Mouse (Mus musculus) small intestine, adult 10 weeks (tissue): ENCODE results near the gene Brsk1. TPM values are rescaled to one million over a fixed set of nuclear protein-coding genes. Genes with fewer than 3 reads are reported as not detected.

Experiments used
- polyA plus RNA-seq: library from polyadenylated mRNA; stranded (reverse); fragments of 350-450 nt; fragmentation: Illumina TruSeq; extraction: RNeasy Lipid Tissue Mini Kit (QIAGEN cat#74804); gene quantifications from one replicate; pipeline ENCODE4 v1.2.3, GENCODE M21; 2014; ENCODE audit warnings: low replicate concordance

Gene Brsk1
- polyA plus RNA-seq: not detected

DNA sequence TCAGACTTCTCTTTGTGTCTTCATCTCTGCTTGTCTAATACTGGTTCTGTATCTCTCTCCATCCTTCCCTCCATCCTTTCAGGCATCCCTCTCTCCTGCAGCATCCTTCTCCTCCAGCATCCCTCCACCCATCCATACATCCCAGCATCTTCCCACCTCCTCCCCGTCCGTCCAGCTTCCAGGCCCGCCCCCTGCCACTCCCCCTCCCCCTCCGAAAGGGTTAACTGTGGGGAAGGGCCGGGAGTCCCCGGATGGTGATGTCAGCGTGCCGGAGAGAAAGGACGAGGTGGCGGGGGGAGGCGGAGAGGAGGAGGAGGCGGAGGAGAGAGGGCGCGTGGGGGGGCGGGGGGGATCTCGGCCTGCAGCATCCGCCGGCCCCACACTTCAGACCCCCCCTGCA, at the start of gene Brsk1:
Brsk1 (plus strand) TSS at position 218 of the 400 bp plus-strand sequence.

DNA sequence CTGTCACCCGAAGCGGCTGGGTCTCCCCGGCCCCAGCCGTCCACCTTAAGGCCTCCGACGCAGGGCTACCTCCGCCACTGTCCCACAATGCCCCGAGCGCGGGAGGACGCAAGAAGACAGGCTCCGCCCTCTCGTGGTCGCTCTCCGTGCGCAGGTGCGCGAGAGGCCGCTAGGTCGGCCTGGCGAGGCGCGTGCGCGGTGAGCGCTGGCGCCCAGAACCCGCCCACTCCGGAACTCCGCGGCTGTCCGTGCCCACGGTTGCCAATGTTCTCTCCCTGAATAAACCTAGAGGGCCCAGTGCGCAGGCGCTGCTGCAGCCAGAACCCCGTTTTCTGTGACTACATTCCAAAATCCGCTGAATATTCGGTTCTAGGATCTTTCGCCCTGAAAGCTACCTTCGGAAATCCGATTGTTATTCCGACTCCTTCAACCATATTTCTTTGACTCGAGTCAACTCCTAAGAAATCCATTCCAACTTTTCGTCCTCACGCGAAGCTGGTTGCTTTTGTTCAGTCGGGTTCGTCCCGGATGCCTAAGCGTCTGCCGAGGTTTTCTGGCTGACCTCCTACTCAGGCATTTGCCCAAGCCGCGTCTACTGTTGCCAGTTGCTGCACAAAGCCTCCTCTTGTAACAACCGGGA, 31.4 kb upstream of the Brsk1 start, which contains the start of gene Ppp6r1:
Ppp6r1 (minus strand) TSS at position 108 of the 640 bp plus-strand sequence.

DNA sequence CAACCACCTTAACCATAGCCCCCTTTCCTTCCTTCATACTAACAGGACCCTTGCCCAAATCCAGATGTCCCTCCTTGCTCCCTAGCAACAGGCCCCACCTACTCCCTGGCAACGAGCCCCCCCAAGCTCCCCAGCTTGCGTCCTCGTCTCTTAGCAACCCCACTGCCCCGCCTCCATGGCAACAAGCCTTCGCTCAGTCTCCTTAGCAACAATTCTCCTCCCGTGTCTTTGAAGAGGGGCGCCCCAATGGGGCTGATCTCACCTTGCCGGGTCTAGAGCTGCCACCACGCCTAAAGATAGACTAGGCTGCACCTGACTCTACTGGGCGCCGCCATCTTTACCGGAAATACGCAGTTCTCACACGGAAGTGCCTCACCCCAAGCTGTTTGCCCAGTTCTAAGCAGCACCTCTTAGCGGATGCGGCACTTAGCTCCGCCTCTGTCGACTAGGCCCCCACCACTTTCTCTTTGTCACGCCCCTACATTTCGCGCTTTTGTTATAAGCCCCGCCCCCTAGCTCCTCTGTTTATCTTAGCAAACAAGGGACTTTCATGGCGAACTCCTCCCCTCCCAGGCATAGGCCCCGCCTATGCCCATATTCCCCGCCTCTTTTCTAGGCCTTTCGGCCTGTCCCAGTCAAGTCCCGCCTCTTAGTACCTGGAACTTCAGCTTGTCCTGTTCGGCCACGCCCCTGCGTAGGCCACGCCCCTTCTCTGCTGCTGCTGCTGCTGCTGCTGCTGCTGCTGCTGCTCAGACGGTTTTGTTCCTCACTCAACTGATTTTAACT, 5.6 kb upstream of the Brsk1 start, which contains the start of gene Hspbp1:
Hspbp1 (minus strand) TSS at position 437 of the 786 bp plus-strand sequence.

DNA sequence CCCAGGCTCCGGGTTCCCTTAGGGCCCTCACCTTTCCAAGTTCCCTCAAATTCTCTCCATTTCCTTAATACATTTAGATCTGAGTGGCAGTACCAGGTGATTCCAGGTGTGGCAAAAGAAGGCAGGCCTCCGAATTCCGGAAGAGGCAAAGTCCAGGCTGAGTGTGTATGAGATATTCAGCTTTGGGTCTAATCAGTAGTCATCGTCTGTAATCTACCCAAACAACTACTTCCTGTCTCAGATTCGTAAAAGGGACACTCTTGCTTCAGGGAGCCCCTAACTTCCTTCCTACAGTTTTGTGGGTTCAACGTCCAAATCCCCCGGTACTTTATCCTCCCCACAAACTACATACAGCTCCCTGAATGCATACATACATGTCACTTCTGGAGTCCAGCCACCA, 34.8 kb downstream of the Brsk1 start, which contains the start of gene Tmem150b:
Tmem150b (minus strand) TSS at position 81 of the 400 bp plus-strand sequence.

DNA sequence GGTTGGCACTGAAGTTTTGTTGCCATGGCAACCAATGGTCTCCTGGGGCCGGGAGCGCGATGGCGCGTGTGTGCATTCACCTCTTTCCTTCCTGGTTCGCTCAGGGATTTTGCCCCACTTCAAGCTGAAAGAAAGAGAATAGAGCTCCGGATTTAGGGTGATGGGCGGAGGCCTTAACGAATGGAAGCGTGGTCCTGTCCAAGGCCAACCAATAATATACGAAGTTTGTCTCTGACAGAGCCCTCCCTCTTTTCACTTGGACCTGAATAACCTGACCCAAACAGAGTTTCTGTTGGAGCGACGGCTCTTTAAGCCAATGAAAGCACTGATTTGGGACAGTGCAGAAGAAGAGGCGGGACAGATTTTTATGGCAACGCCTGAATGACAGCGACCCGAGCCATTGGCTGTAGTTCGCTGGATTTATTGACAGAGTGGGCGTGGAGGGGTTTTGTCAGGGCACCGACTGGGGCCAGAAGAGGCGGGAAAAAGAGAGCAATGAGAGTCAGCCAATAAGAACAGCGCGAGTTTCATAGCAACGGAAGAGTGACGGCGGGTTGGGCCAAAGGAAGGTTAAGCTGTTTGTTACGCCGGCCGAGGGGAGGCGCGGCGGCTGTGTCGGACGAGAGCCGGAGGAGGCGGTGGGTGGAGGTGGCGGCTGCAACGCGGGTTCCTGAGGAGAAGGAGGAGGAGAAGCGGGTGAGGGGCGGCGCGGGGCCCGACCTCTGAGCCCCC, 49.3 kb downstream of the Brsk1 start, which contains the start of gene Kmt5c:
Kmt5c (plus strand) TSS at position 572 of the 732 bp plus-strand sequence.

DNA sequence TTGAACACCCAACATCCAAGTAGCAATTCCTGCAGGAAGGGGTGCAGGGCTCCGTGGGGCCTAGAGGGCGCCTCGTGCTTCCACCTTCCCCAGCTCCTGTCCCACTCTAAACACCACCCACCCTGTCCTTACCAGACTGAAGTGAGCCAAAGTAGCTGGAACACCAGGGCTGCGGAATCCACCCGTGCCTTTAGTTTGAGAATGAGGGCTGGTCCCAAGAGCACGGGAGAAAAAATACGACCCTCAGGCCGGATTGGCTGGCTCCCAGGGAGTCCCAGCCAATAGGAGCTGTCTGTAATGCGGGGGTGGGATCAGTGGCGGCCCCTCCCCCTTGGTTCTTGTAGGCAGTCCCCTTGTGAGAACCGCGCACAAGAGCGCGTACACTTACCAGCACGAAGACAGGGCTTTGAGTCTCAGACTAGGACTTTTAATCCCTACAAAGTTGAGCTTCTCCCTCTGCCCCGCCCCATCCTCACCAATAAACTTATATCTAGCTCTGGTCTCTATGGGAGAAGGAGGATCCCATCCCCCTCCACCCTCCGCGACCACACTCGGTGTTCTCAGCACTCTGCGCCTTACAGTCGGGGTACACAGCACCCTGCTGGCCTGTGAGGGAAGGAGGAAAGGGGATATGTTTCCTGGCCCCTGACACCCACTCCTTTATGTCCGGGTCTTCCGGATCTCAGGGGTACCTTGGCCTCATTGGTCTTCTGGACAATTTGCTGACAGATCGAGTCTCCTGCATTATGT, 62.6 kb downstream of the Brsk1 start, which contains the start of gene Cox6b2:
Cox6b2 (minus strand) TSS at position 274 of the 750 bp plus-strand sequence.

Other genes starting within 250 kb of the Brsk1 start
- 7.0 TPM for gene Rdh13, start 245.0 kb upstream of the Brsk1 start, polyA plus RNA-seq
- gene Eps8l1, start 229.9 kb upstream of the Brsk1 start, polyA plus RNA-seq: 0.11 TPM
- gene Ppp1r12c, start 188.9 kb upstream of the Brsk1 start, polyA plus RNA-seq: 4.6 TPM
- gene Tnnt1, start 174.2 kb upstream of the Brsk1 start, polyA plus RNA-seq: 0.85 TPM
- gene Tnni3, start 166.4 kb upstream of the Brsk1 start, polyA plus RNA-seq: not detected
- gene Dnaaf3, start 158.2 kb upstream of the Brsk1 start, polyA plus RNA-seq: not detected
- 1.1 TPM for gene Syt5, start 143.1 kb upstream of the Brsk1 start, polyA plus RNA-seq
- 19.6 TPM for gene Ptprh, start 86.6 kb upstream of the Brsk1 start, polyA plus RNA-seq
- gene Tmem86b, start 59.2 kb upstream of the Brsk1 start, polyA plus RNA-seq: 28.1 TPM
- 11.5 TPM for gene Ppp6r1, start 31.6 kb upstream of the Brsk1 start, polyA plus RNA-seq
- gene Hspbp1, start 5.5 kb upstream of the Brsk1 start, polyA plus RNA-seq: not detected
- 4.2 TPM for gene Tmem150b, start 34.6 kb downstream of the Brsk1 start, polyA plus RNA-seq
- 2.5 TPM for gene Kmt5c, start 49.5 kb downstream of the Brsk1 start, polyA plus RNA-seq
- not detected for gene Cox6b2, start 62.5 kb downstream of the Brsk1 start, polyA plus RNA-seq
- gene Fam71e2, start 80.7 kb downstream of the Brsk1 start, polyA plus RNA-seq: not detected
- gene Il11, start 92.3 kb downstream of the Brsk1 start, polyA plus RNA-seq: not detected
- gene Tmem190, start 92.3 kb downstream of the Brsk1 start, polyA plus RNA-seq: not detected
- 1.0 TPM for gene Tmem238, start 99.1 kb downstream of the Brsk1 start, polyA plus RNA-seq
- gene Rpl28, start 102.3 kb downstream of the Brsk1 start, polyA plus RNA-seq: 4.2 TPM
- gene Ube2s, start 122.0 kb downstream of the Brsk1 start, polyA plus RNA-seq: 2.9 TPM
- 0.19 TPM for gene Shisa7, start 154.1 kb downstream of the Brsk1 start, polyA plus RNA-seq
- gene Isoc2b, start 179.7 kb downstream of the Brsk1 start, polyA plus RNA-seq: 0.97 TPM
- gene Isoc2a, start 186.5 kb downstream of the Brsk1 start, polyA plus RNA-seq: 0.85 TPM
- gene Gm36210, start 215.9 kb downstream of the Brsk1 start, polyA plus RNA-seq: not detected
- gene Zfp628, start 224.6 kb downstream of the Brsk1 start, polyA plus RNA-seq: not detected
- 0.59 TPM for gene Nat14, start 231.4 kb downstream of the Brsk1 start, polyA plus RNA-seq
- not detected for gene Ssc5d, start 235.2 kb downstream of the Brsk1 start, polyA plus RNA-seq